Mouse (Mus musculus) heart, postnatal 10 days (tissue): ENCODE measurements around the gene Adamtsl1. TPM values are rescaled to one million over a fixed set of nuclear protein-coding genes. Genes with fewer than 3 reads are reported as not detected.

Experiments
- DNase-seq, 2 experiments: peaks; one replicate each; pipeline ENCODE4 v3.0.0; 2021
- intact Hi-C: fragments of 180-260 bp; cut with DNase I; formaldehyde crosslinking; loops from one replicate; pipeline ENCODE4 v1.15.1; 2025
- total RNA-seq, 2 experiments: library from RNA; stranded (reverse); gene quantifications; 2 replicates each; pipeline ENCODE4 v1.2.3; 2021

Gene Adamtsl1
- total RNA-seq, 2 experiments from 2014 or later, result 4.9 TPM

GRCm38 (mm10) chr4:86352121-86352520 lies 838.1 kb downstream of the Adamtsl1 start:
- intact Hi-C loops, result no loop called here
- no peak for DNase-seq

GRCm38 (mm10) chr4:86353550-86353949 lies 839.6 kb downstream of the Adamtsl1 start:
- no peak for DNase-seq

GRCm38 (mm10) chr4:86359398-86359797 lies 845.4 kb downstream of the Adamtsl1 start:
- DNase-seq, result no peak
- intact Hi-C loops, result no loop called here

More at GRCm38 (mm10) chr4:86353550-86353949, 839.6 kb downstream of the Adamtsl1 start:
- intact Hi-C loops, result no loop called here

- no peak for DNase-seq
- intact Hi-C loops, result no loop called here
These were observed 855.1 kb downstream of the Adamtsl1 start for GRCm38 (mm10) chr4:86369055-86369454.

- no peak for DNase-seq
- intact Hi-C loops, result no loop called here
These were observed 859.2 kb downstream of the Adamtsl1 start for GRCm38 (mm10) chr4:86373166-86373565.

GRCm38 (mm10) chr4:86383124-86383523 lies 869.2 kb downstream of the Adamtsl1 start:
- intact Hi-C loops, result no loop called here

GRCm38 (mm10) chr4:86385121-86385520 lies 871.1 kb downstream of the Adamtsl1 start:
- no peak for DNase-seq
- intact Hi-C loops, result no loop called here

More at GRCm38 (mm10) chr4:86383124-86383523, 869.2 kb downstream of the Adamtsl1 start:
- DNase-seq, result no peak

GRCm38 (mm10) chr4:86388430-86388829 lies 874.5 kb downstream of the Adamtsl1 start:
- intact Hi-C loops, result no loop called here
- DNase-seq, result no peak

- peak; percentile 49 to 56 for DNase-seq
- intact Hi-C loops, result loop anchor here (5.0 kb wide), 1 partner anchor 79 kb away; no protein-coding TSS in a partner anchor
These were observed 877.2 kb downstream of the Adamtsl1 start for GRCm38 (mm10) chr4:86391176-86391575.

- DNase-seq, result peak; percentile 29 to 53
- intact Hi-C loops, result no loop called here
These were observed 881.7 kb downstream of the Adamtsl1 start for GRCm38 (mm10) chr4:86395636-86396035.

GRCm38 (mm10) chr4:86396672-86397288 lies 882.8 kb downstream of the Adamtsl1 start:
- DNase-seq, result no peak
- intact Hi-C loops, result no loop called here

GRCm38 (mm10) chr4:86397470-86397869 lies 883.5 kb downstream of the Adamtsl1 start:
- no peak for DNase-seq
- intact Hi-C loops, result no loop called here

- DNase-seq, result no peak
- intact Hi-C loops, result no loop called here
These were observed 887.1 kb downstream of the Adamtsl1 start for GRCm38 (mm10) chr4:86401116-86401515.

GRCm38 (mm10) chr4:86406501-86407199 lies 892.7 kb downstream of the Adamtsl1 start:
- intact Hi-C loops, result no loop called here
- DNase-seq, result no peak

- intact Hi-C loops, result no loop called here
- DNase-seq, result no peak
These were observed 893.2 kb downstream of the Adamtsl1 start for GRCm38 (mm10) chr4:86407200-86407527.

- intact Hi-C loops, result no loop called here
- no peak for DNase-seq
These were observed 894.4 kb downstream of the Adamtsl1 start for GRCm38 (mm10) chr4:86408421-86408820.

GRCm38 (mm10) chr4:86410946-86411345 lies 897.0 kb downstream of the Adamtsl1 start:
- intact Hi-C loops, result no loop called here
- DNase-seq, result no peak

GRCm38 (mm10) chr4:86413388-86413787 lies 899.4 kb downstream of the Adamtsl1 start:
- intact Hi-C loops, result no loop called here
- DNase-seq, result no peak

GRCm38 (mm10) chr4:86416401-86417025 lies 902.5 kb downstream of the Adamtsl1 start:
- DNase-seq, result no peak
- intact Hi-C loops, result no loop called here

- DNase-seq, result no peak
- intact Hi-C loops, result no loop called here
These were observed 908.6 kb downstream of the Adamtsl1 start for GRCm38 (mm10) chr4:86422586-86422985.

GRCm38 (mm10) chr4:86425581-86425980 lies 911.6 kb downstream of the Adamtsl1 start:
- DNase-seq, result no peak
- intact Hi-C loops, result no loop called here

GRCm38 (mm10) chr4:86426549-86426948 lies 912.6 kb downstream of the Adamtsl1 start:
- intact Hi-C loops, result no loop called here

More at GRCm38 (mm10) chr4:86426549-86426948, 912.6 kb downstream of the Adamtsl1 start:
- no peak for DNase-seq
